15 mouse cellular contexts compared by ENCODE assay signal in the genomic region with DNA sequence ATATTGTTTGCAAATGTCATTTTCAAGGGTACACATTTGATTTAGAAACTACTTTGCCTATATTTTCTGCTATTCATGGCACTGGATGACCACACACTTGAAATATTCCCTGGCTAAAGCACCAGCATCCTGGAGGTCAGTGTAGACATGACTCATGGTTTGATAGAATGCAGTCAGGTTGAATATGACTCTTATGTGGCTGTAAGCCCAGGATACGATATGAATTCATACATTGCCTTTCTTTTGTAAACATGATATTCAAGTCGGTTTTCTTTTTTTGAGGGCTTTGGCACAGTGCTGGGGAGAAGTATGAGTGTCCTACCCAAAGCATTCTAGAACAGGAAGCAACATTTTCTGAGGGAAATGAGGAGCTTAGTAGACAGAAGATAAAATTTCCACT.
DNase-seq lines count a peak whose midpoint lies in the region; ATAC-seq lines count a peak whose summit lies in the region.
"Had no signal": no experiment of that assay in that cellular context is flagged by ENCODE, and none has a peak within 500 bp of the region (broad histone marks: within the 10 kb centered on the region; RNA-seq: fewer than 3 reads in every experiment).

No protein-coding gene starts in this region.

- H3K9ac ChIP-seq in heart, embryonic 12.5 days, result no peak overlapping the region
- H3K9ac ChIP-seq in heart, embryonic 11.5 days (ENCODE audit: low read depth, low read length), result no peak overlapping the region
- H3K9ac ChIP-seq in forebrain, embryonic 16.5 days (replicated peaks; ENCODE audit: low read depth, low read length), result no peak overlapping the region
- H3K9ac ChIP-seq: embryonic facial prominence, embryonic 12.5 days; midbrain, embryonic 12.5 days had no signal

- no peaks in the 10 kb centered on the region for H3K9me3 ChIP-seq in heart, embryonic 12.5 days (replicated peaks)
- no peaks in the 10 kb centered on the region for H3K9me3 ChIP-seq in heart, embryonic 11.5 days (replicated peaks; ENCODE audit: control insufficient read depth, low read length)
- H3K9me3 ChIP-seq in forebrain, embryonic 16.5 days (ENCODE audit: control insufficient read depth, low read length), result no peaks in the 10 kb centered on the region
- H3K9me3 ChIP-seq: embryonic facial prominence, embryonic 12.5 days; midbrain, embryonic 12.5 days had no signal

- DNase-seq in 416B (ENCODE audit: low read depth) (peak; percentile 43), adipocyte (ENCODE audit: low spot score) (peak; percentile 28)
- DNase-seq in heart, postnatal 4 days, result peak; percentile 17
- no peak for DNase-seq in cerebellum, adult 9-10 months
- DNase-seq: cerebellum, postnatal 10 days; kidney, postnatal 4 days; thymus, postnatal 4 days had no signal

- no peaks in the 10 kb centered on the region for H3K27me3 ChIP-seq in heart, embryonic 12.5 days (replicated peaks)
- H3K27me3 ChIP-seq in heart, embryonic 11.5 days (ENCODE audit: control insufficient read depth, insufficient read depth, low read length), result no peaks in the 10 kb centered on the region
- H3K27me3 ChIP-seq in forebrain, embryonic 16.5 days (replicated peaks; ENCODE audit: control insufficient read depth, insufficient read depth, low read length), result no peaks in the 10 kb centered on the region
- H3K27me3 ChIP-seq: embryonic facial prominence, embryonic 12.5 days; midbrain, embryonic 12.5 days had no signal

- peaks cover 10% of the 10 kb centered on the region for H3K4me1 ChIP-seq in heart, embryonic 12.5 days (replicated peaks)
- peaks cover 7% of the 10 kb centered on the region; the same call in 1 of the 2 replicates for H3K4me1 ChIP-seq in heart, embryonic 11.5 days (ENCODE audit: control insufficient read depth, insufficient read depth, low read length)
- peaks cover under 1% of the 10 kb centered on the region; the same call in 1 of the 2 replicates for H3K4me1 ChIP-seq in forebrain, embryonic 16.5 days (replicated peaks; ENCODE audit: control insufficient read depth, insufficient read depth, low read length)

- no peak for ATAC-seq in heart, embryonic 12.5 days (ENCODE audit: insufficient number of reproducible peaks, low FRiP score)
- ATAC-seq in heart, embryonic 11.5 days (replicated peaks; ENCODE audit: insufficient number of reproducible peaks, low FRiP score, low TSS enrichment), result no peak
- no peak for ATAC-seq in forebrain, embryonic 16.5 days
- no peak for ATAC-seq in CD4-positive, CD25-positive, alpha-beta regulatory T cell, adult 4 months
- ATAC-seq: inflammation-experienced regulatory T-cells, adult 6 months had no signal

- H3K36me3 ChIP-seq in heart, embryonic 12.5 days, result no peaks in the 10 kb centered on the region
- no peaks in the 10 kb centered on the region for H3K36me3 ChIP-seq in heart, embryonic 11.5 days (ENCODE audit: control insufficient read depth, insufficient read depth, low read length)
- no peaks in the 10 kb centered on the region for H3K36me3 ChIP-seq in forebrain, embryonic 16.5 days (ENCODE audit: control insufficient read depth, insufficient read depth)
- H3K36me3 ChIP-seq: embryonic facial prominence, embryonic 12.5 days; midbrain, embryonic 12.5 days had no signal

- H3K4me2 ChIP-seq in heart, embryonic 12.5 days, result no peak overlapping the region
- H3K4me2 ChIP-seq in heart, embryonic 11.5 days, result no peak overlapping the region
- H3K4me2 ChIP-seq in forebrain, embryonic 16.5 days (ENCODE audit: low read length), result no peak overlapping the region
- H3K4me2 ChIP-seq: embryonic facial prominence, embryonic 12.5 days; midbrain, embryonic 12.5 days had no signal

- peak overlapping the region; percentile 64; the same call in 1 of the 2 replicates for H3K27ac ChIP-seq in heart, embryonic 12.5 days (ENCODE audit: poor library complexity, severe bottlenecking)
- H3K27ac ChIP-seq in heart, embryonic 11.5 days (ENCODE audit: low read depth, low read length), result no peak overlapping the region
- no peak overlapping the region for H3K27ac ChIP-seq in forebrain, embryonic 16.5 days (ENCODE audit: low read length)
- H3K27ac ChIP-seq: embryonic facial prominence, embryonic 12.5 days; left cerebral cortex, adult 2 months; midbrain, embryonic 12.5 days had no signal

- H3K4me3 ChIP-seq in heart, embryonic 12.5 days, result no peak overlapping the region
- H3K4me3 ChIP-seq in heart, embryonic 11.5 days (ENCODE audit: low read depth, low read length), result no peak overlapping the region
- no peak overlapping the region for H3K4me3 ChIP-seq in forebrain, embryonic 16.5 days (replicated peaks; ENCODE audit: low read length)
- H3K4me3 ChIP-seq: embryonic facial prominence, embryonic 12.5 days; left cerebral cortex, adult 2 months; midbrain, embryonic 12.5 days had no signal

- WGBS in heart, embryonic 12.5 days, result 61% methylated on average over 2 of the region's 2 CpGs
- WGBS in heart, embryonic 11.5 days (ENCODE audit: insufficient replicate concordance), result 65% methylated on average over 2 of the region's 2 CpGs
- WGBS in forebrain, embryonic 16.5 days, result 87% methylated on average over 2 of the region's 2 CpGs
